Mouse (Mus musculus): Measurements from ENCODE around the gene Fam69b.

Gene Fam69b

DNA sequence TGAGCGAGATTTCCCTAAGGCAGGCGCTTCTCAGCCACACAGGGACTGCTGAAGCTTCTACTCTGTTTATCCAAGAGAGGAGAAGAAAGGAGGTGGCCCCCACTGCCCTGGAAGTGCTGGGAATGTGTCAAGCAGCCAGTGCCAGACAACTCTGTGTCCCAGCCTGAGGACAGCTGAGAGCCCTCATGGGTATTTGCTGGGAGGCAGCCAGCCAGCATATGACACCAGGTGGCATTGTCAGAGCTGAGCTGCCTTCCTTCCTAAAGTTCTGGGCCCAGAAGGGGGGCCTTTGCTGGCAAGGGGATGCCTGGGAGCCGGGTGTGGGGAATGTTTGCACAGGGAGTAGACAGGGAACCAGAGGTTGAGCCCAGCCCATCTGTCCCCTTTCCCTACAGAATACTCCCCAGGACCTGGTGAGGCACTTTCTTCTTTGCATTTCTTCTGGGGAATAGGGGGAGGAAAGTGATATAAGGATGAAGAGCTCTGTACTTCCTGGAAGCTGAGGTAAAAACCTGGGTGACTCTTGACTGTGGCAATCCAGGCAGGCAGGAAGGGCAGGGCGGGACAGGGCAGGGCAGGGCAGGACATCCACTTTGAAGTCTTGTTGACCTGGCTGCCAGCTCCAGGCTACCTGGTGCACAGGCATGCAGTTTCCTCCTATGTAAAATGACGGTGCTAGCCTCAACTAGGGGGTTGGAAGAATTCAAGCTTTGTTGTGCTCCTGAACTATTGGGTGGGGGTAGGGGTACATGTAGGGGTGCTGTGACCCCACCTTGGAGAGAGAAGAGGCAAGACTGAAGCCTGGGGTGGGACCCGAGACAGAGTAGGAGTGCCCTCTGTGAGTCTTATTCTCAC is 21.0 kb upstream of the Fam69b start:
- DNase-seq (ENCODE audit: low read depth, low spot score) = no peak
- Histone ChIP-seq H3K36me3 (ENCODE audit: control insufficient read depth, insufficient read depth, low read length, poor library complexity, severe bottlenecking) (no peaks in the 10 kb centered on the region), H3K27me3 (ENCODE audit: control insufficient read depth, insufficient read depth, low read length, poor library complexity, severe bottlenecking) (no peaks in the 10 kb centered on the region)

DNA sequence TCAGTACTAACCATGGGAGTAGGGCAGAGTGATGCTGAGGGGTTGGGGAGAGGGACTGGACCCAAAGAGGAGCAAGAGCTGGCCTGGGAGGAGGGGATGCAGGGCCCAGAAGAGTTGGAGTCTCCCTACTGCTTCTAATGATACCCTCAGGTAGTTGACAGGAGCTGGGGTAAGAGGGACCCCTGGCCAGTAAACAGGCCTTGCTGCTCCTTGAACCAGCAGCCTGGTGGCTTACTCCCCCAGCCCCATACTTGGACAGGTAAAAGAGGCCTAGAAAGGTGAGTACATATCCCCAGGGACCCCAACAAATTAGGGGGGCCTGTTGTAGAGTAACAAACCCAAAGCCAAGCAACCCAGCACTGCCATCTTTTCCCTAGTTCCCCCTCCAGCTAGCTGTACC is 19.5 kb upstream of the Fam69b start:
- no peaks in the 10 kb centered on the region for H3K27me3 ChIP-seq (ENCODE audit: control insufficient read depth, insufficient read depth, low read length, poor library complexity, severe bottlenecking)
- DNase-seq (ENCODE audit: low read depth, low spot score) = no peak
- H3K36me3 ChIP-seq (ENCODE audit: control insufficient read depth, insufficient read depth, low read length, poor library complexity, severe bottlenecking) = no peaks in the 10 kb centered on the region

DNA sequence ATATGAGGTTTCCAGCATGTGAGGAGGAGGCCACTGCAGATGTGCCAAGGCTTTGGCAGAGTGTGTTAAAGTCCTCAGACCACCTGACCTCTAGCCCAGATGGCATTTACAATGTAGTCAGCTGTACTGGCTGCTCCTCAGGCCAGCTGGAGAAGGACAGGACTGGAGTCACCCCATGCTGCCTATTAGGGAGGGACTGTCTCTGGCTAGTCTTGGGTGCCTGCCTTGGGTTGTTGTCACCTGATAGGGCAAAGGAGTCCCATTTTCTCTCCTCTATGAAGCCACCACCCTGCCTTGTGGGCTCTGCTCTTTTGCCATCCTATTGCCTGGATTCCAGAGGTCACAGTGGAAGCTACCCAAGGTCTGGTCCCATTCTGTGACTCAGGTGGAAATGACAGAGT is 19.0 kb upstream of the Fam69b start:
- no peaks in the 10 kb centered on the region for H3K27me3 ChIP-seq (ENCODE audit: control insufficient read depth, insufficient read depth, low read length, poor library complexity, severe bottlenecking)
- no peaks in the 10 kb centered on the region for H3K36me3 ChIP-seq (ENCODE audit: control insufficient read depth, insufficient read depth, low read length, poor library complexity, severe bottlenecking)
- no peak for DNase-seq (ENCODE audit: low read depth, low spot score)

DNA sequence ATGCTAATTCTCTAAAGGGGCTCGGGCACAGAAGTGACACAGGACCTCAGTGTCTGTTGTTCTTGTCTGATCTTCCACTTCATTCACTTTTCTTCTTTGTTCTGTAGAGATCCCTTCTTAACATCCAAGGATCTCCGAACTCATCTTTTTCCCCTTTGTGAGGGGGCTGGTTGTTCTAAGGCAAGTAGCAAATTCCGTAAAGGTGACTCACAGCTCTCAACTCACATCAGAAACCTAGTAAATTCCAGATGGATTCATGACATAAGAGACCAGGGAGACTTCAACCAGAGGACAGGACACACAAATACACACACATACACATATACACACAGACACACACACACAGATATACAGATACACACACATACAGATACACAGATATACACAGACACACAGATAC is 17.7 kb upstream of the Fam69b start:
- H3K36me3 ChIP-seq (ENCODE audit: control insufficient read depth, insufficient read depth, low read length, poor library complexity, severe bottlenecking) = no peaks in the 10 kb centered on the region
- H3K27me3 ChIP-seq (ENCODE audit: control insufficient read depth, insufficient read depth, low read length, poor library complexity, severe bottlenecking) = no peaks in the 10 kb centered on the region
- no peak for DNase-seq (ENCODE audit: low read depth, low spot score)

DNA sequence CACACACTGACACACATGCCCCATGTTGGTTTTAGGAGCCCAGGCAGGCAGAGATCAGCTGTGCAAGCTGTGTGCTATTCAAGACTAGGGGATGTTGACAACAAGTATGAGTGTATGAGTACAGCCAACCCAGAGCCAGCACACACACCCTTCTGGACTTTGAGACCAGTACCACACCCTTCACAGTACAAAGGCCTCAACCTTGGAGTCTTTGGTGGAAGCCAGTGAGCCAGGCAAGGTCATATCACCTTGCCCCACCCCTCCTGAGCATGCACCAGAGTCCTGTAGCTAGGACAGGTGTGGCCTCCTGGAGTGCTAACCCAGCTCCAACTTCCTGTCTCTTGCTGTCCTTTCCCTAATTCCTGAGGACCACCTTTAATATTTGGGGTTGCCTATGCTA is 17.2 kb upstream of the Fam69b start:
- Histone ChIP-seq H3K36me3 (ENCODE audit: control insufficient read depth, insufficient read depth, low read length, poor library complexity, severe bottlenecking) (no peaks in the 10 kb centered on the region), H3K27me3 (ENCODE audit: control insufficient read depth, insufficient read depth, low read length, poor library complexity, severe bottlenecking) (no peaks in the 10 kb centered on the region)
- DNase-seq (ENCODE audit: low read depth, low spot score) = no peak

DNA sequence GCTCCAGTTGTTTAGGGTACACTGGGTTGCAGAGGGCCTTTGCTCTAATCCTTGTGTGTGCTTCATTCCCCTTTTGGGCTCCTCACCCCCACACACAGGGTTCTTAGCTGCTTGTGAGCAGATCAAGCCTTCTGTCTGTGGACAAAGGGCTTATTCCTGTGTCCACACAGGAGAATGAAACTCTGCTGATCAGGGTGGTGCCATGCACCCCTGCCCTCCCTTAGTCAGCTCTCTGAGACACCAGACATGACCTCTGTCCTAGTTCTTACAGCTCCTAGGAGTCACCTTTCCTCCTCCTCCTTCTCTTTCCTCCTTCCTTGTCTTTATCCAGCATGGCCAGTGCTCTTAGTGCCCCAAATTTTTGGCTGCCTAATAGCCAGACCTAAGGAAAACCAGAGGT is 16.4 kb upstream of the Fam69b start:
- DNase-seq (ENCODE audit: low read depth, low spot score) = no peak
- Histone ChIP-seq H3K27me3 (ENCODE audit: control insufficient read depth, insufficient read depth, low read length, poor library complexity, severe bottlenecking) (no peaks in the 10 kb centered on the region), H3K36me3 (ENCODE audit: control insufficient read depth, insufficient read depth, low read length, poor library complexity, severe bottlenecking) (no peaks in the 10 kb centered on the region)

DNA sequence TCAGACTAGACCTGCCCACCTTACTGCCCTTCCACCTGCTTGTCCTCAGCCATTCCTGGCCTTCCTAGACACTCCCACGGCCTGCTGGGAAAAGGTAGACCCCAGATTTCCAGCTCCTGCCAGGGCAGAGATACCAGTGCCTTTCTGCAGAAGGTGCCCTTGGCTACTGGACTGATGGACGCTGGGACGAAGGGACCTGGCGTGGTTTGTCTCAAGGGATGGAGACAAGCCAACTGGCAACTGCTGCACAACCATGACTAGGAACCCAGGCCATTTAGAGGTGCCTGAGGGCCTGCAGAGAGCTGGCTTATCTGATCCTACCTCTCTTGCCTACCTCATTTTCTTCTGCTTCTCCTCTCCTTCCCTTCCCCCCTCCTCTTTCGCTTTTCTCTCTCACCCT is 13.4 kb upstream of the Fam69b start:
- Histone ChIP-seq H3K27me3 (ENCODE audit: control insufficient read depth, insufficient read depth, low read length, poor library complexity, severe bottlenecking) (no peaks in the 10 kb centered on the region), H3K36me3 (ENCODE audit: control insufficient read depth, insufficient read depth, low read length, poor library complexity, severe bottlenecking) (no peaks in the 10 kb centered on the region)
- no peak for DNase-seq (ENCODE audit: low read depth, low spot score)

DNA sequence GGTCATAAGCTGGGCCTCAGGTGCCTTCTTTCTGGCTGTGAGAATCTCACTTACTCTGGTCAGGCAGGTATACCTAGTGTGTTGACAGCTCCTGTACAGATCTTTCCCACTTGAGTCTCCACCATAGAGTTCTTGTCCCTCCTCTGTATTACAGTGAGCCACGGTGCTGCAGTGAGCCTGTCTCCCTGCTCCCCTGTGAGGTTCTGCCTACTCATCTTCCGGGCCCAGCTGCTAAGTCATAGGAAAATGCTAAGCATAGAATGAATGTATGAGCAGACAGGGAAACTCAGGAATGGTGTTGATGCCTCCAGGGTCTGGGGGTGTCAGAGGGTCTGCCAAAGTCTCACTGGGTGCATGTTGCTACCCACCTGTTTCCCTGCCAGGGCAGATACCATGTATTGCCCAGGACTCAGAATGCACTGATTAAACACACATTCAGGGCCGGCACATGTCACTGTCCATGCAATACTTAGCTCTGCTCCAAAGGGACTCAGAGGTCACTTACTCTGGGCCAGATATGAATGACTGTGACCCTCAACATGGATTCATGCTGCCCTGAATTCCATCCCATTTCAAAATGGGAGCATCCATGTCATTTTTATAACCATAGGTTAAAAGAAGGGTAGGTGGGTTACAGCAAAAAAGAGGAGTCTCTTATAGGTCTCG is 12.7 kb upstream of the Fam69b start:
- no peaks in the 10 kb centered on the region for H3K27me3 ChIP-seq (ENCODE audit: control insufficient read depth, insufficient read depth, low read length, poor library complexity, severe bottlenecking)
- no peak for DNase-seq (ENCODE audit: low read depth, low spot score)
- no peaks in the 10 kb centered on the region for H3K36me3 ChIP-seq (ENCODE audit: control insufficient read depth, insufficient read depth, low read length, poor library complexity, severe bottlenecking)

DNA sequence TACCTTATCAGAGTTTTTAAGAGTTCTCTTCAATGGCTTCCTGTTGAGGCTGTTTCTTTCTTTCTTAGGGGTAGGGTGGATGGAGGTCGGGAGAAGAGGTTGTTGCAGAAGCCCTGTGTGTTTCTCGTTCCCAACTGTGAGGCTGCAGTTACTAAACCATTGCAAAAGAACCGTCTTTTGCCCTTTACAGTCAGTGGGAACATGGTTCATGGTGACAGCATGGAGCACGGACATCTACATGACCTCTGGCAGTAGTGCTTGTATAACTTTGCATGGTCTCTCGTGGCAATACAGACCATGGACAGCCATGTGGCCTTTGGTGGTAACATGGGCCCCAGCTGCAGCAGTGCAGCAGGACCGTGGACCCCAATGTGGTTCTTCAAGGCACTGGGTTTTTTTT is 10.9 kb upstream of the Fam69b start:
- Histone ChIP-seq H3K36me3 (ENCODE audit: control insufficient read depth, insufficient read depth, low read length, poor library complexity, severe bottlenecking) (no peaks in the 10 kb centered on the region), H3K27me3 (ENCODE audit: control insufficient read depth, insufficient read depth, low read length, poor library complexity, severe bottlenecking) (no peaks in the 10 kb centered on the region)
- DNase-seq (ENCODE audit: low read depth, low spot score) = no peak

DNA sequence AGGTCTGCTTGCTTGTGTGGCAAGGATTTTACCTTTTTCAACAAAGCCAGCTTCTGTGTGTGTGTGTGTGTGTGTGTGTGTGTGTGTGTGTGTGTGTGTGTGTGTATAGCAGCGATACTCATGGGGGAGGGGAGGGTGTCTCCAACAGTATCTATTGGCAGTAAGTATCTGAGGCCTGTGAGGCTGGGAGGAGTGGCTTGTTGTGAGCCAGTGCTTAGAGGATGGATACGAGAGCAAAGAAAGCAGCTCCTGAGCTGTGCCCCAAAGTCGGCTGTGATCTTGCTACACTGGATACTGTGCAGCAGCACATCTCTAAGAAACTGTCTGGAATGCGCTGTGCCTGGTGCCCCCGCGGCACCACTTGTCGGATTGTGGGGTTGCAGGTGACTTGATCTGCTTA is 10.3 kb upstream of the Fam69b start:
- Histone ChIP-seq H3K36me3 (ENCODE audit: control insufficient read depth, insufficient read depth, low read length, poor library complexity, severe bottlenecking) (no peaks in the 10 kb centered on the region), H3K27me3 (ENCODE audit: control insufficient read depth, insufficient read depth, low read length, poor library complexity, severe bottlenecking) (no peaks in the 10 kb centered on the region)
- DNase-seq (ENCODE audit: low read depth, low spot score) = no peak

DNA sequence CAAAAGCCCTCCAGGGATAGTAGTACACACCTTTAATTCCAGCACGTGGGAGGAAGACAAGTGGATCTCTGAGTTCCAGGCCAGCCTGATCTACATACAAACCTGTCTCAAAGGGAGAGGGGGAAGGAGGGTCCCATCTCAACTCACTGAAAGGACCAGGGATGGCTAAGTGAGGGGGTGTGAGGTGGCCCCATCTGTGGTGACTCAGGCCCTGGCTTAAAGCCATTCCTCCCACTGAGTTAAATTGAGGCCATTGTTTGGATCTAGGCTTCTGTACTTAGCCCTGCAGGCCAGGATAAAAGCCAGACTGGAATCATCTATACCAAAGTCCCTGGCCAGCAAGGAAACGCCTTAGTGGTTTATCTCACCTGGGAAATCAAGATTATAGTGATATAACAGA is 7.0 kb upstream of the Fam69b start:
- H3K27me3 ChIP-seq (ENCODE audit: control insufficient read depth, insufficient read depth, low read length, poor library complexity, severe bottlenecking) = no peaks in the 10 kb centered on the region
- DNase-seq (ENCODE audit: low read depth, low spot score) = no peak
- no peaks in the 10 kb centered on the region for H3K36me3 ChIP-seq (ENCODE audit: control insufficient read depth, insufficient read depth, low read length, poor library complexity, severe bottlenecking)

DNA sequence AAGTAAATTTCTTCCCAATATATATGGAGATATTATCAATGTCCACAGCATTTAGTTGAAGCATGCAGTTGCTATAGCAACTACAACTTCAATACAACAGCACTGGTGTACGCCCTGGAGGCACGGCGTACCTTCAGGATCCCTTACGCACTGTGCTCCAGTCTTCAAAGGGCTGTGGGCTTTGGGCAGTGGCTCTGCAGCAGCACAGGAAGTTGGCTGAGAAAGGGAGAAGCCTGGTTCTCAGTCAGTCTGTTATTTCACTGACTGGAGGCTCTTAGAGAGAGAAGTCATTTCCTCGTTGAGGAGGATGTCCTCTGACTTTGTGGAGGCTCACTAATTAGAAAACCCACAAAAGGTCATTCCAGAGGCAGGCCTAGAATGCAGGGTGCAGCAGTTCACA is 5.3 kb upstream of the Fam69b start:
- no peaks in the 10 kb centered on the region for H3K36me3 ChIP-seq (ENCODE audit: control insufficient read depth, insufficient read depth, low read length, poor library complexity, severe bottlenecking)
- no peaks in the 10 kb centered on the region for H3K27me3 ChIP-seq (ENCODE audit: control insufficient read depth, insufficient read depth, low read length, poor library complexity, severe bottlenecking)
- DNase-seq (ENCODE audit: low read depth, low spot score) = no peak

DNA sequence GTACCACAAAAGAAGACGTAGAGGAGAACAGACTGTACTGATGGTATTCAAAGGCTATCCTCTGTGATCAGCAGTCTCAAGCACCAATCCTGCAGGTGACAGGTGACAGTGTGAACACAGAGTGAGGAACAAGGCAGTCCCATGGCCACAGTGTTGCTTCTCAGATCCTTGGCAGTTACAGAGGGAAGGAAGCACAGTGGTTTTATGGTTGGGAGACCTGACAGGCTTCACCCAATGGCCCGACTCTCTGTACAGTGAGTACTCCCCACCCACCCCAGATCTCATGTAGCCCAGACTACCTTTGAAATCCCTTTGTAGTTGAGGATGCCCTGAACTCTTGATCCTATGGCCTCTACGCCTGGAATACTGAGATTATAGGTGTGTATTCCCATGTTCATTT is 2.8 kb upstream of the Fam69b start:
- Histone ChIP-seq H3K36me3 (ENCODE audit: control insufficient read depth, insufficient read depth, low read length, poor library complexity, severe bottlenecking) (no peaks in the 10 kb centered on the region), H3K27me3 (ENCODE audit: control insufficient read depth, insufficient read depth, low read length, poor library complexity, severe bottlenecking) (no peaks in the 10 kb centered on the region)
- DNase-seq (ENCODE audit: low read depth, low spot score) = no peak

DNA sequence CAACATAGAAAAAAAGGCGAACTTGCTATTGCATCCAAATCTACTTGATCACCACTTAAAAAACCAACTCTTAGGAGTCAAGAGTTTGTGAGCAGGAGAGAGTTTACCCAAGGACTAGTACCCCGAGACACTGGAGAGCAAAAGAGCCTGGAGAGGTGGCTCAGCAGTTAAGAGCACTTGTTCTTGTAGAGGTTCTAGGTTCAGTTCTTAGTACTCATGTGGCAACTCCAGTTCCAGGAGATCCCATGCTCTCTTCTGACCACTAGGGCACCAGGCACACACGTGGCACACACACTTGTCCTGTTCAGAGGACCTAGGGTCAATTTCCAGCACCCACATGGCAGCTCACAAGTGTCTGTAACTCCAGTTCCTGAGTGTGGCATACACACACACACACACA is 2.2 kb upstream of the Fam69b start:
- H3K27me3 ChIP-seq (ENCODE audit: control insufficient read depth, insufficient read depth, low read length, poor library complexity, severe bottlenecking) = no peaks in the 10 kb centered on the region
- no peaks in the 10 kb centered on the region for H3K36me3 ChIP-seq (ENCODE audit: control insufficient read depth, insufficient read depth, low read length, poor library complexity, severe bottlenecking)
- DNase-seq (ENCODE audit: low read depth, low spot score) = no peak

DNA sequence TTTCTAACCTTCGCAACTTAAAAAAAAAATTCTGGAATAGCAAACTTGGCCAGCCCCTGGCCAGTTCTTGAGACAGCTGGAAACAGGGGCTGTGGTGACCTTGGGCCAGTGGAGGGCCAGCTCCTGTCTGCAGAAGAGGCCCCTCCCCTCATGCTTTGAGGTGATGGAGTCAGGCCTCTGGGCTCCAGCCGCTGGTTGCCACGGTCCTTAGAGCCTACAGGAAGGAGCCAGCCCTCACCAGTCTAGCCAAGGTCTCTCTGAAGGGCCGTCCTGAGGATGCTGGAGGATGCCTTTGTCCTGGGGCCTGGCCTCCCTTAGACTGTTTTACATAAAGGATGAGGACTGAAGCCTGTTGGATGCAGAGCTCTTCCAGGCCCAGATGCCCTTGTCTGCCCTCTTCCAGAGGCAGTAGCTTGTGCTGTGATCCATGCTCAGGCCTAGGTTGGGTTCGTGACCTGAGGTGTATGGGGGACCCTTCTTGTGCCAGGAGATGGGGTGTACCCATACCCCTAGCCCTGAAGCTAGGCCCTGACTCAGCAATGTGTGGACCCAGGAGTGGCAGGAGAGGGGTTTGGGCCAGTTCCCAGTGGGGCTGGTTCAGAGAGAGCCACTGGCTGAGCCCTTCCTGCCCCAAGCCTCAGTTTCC is 658 bp downstream of the Fam69b start:
- H3K36me3 ChIP-seq (ENCODE audit: control insufficient read depth, insufficient read depth, low read length, poor library complexity, severe bottlenecking) = no peaks in the 10 kb centered on the region
- no peak for DNase-seq (ENCODE audit: low read depth, low spot score)
- no peaks in the 10 kb centered on the region for H3K27me3 ChIP-seq (ENCODE audit: control insufficient read depth, insufficient read depth, low read length, poor library complexity, severe bottlenecking)
